Mouse (Mus musculus) left cerebral cortex, adult 8-10 months (tissue): ENCODE measurements around the gene Ski. TPM values are rescaled to one million over a fixed set of nuclear protein-coding genes. Genes with fewer than 3 reads are reported as not detected.
A peak's percentile ranks its signal among the peaks of the same experiment; 100 is the strongest.

Experiments
- DNase-seq, 2 experiments: peaks; one replicate each; pipeline ENCODE4 v3.0.0; 2022; ENCODE audit warnings: low spot score in 2 of 2
- total RNA-seq, 4 experiments: library from RNA; stranded (reverse); gene quantifications; 2 replicates each; pipeline ENCODE4 v1.2.4; 2022

The Ski gene
- total RNA-seq, 4 experiments from 2014 or later = 118 to 126 (median 121) TPM

DNA sequence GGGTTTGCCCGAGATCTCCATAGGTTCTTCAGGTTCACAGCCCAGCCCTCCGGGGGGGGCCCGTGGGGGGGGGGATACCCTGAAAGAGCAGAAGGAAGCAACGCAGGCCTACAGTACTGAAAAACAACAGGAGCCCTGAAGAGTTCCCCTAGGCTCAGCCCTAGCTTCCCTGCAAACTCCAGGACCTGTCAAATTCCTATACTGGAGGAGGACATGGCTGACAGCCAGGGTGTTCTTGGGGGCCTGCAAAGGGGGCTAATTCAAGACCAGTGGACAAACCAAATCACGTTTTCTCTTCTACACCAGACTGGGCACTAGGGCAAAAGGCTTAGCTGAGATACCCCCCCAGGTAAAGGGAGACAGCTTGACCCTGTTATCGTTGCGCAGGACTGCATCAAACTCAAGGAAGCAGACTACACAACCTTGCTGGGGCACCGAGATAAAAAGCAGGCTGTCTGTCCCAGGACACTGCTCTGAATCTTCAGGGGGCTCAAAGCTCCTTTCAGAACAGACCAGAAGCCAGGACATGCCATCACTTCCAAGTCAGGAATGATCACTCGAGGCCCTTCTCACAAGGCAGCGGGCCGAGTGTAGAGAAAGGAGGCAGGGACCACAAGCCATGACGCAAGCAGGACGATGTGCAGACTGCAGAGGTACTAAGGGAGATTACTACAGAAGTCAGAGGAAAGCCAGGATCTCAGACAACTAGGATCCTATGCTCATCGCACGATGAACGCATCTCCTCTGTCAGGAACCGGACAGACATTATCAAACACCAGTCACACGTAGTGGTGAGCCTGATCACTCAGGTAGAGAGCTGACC lies 37.9 kb downstream of the Ski start:
- no peak for DNase-seq

DNA sequence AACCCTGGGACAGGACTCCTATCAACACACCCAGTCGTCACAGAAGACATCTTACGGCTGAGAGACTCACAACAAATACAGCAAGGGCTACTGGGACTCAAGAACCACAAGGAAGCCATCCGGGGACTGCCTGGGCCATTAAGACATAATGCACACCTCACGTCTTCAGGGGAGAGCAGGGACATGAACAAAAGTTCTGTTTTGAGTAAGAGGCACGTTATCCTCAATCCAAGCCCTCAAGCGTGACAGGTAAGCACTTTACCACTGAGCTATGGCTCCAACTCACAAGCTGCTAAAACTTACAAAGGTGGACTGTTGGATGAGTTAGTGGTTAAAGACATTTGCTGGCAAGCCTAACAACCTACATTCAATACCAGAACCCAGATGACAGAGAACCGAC lies 39.2 kb downstream of the Ski start:
- no peak for DNase-seq

DNA sequence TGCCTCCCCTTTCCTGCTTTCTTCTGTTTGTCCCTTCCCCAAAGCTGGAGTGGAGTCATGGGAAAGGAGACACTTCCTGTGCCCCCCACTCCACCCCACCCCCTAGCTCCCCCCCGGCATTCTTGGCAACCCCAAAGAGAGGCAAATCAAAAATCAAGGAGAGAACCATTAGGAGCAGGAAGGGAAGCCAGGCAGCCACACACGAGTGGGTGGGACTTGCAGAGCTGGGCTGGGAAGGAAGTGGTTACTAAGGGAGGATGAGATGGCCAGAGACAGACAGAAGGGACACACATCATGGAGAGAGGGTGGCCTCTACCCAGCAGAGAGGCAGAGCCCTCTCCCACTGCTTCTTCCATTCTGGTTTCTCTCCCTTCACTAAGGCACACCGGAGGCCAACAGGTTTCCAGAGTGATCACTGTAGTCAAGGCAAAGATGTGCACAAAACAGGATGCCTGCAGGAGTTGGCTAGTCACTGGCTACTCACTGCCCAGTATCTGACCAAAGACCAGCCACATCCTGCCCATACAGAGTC lies 43.3 kb downstream of the Ski start:
- no peak for DNase-seq

DNA sequence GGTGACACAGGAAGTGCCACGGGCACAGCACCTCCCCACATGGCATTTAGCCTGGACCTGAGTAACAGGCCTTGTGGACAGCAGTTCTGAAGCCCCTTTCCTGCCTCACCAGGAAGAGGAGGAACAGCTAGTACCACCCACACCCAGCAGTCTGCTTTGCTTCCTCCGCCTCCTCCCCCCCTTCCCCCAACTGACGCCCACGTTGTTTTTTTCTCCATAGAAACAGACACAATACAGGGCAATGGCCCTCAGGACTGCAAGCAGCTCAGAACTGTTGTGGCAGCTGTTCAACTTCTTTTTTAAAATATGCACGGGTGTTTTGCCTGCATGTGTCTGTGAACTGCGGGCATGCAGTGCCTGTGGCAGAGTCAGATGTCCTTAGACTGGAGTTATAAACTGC lies 44.1 kb downstream of the Ski start:
- no peak for DNase-seq

DNA sequence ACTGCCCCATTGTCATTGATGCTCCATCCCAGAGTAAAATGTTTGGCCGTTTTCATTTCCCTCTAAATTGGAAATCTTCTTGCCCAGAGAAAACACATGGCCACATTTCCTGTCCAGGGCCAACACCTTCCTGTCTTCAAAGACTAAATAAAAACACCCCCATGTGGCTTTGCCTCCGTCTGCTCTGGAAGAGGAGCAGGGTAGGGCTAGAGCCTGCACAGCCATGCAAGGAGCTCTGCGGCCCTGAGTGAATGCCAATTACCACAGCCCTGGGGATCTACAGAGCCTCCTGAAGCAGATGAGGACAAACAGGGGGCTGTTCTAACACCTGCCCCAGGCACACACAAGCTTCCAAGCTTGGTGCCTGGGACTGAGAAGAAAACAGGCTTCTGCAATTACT lies 46.2 kb downstream of the Ski start:
- DNase-seq = no peak

DNA sequence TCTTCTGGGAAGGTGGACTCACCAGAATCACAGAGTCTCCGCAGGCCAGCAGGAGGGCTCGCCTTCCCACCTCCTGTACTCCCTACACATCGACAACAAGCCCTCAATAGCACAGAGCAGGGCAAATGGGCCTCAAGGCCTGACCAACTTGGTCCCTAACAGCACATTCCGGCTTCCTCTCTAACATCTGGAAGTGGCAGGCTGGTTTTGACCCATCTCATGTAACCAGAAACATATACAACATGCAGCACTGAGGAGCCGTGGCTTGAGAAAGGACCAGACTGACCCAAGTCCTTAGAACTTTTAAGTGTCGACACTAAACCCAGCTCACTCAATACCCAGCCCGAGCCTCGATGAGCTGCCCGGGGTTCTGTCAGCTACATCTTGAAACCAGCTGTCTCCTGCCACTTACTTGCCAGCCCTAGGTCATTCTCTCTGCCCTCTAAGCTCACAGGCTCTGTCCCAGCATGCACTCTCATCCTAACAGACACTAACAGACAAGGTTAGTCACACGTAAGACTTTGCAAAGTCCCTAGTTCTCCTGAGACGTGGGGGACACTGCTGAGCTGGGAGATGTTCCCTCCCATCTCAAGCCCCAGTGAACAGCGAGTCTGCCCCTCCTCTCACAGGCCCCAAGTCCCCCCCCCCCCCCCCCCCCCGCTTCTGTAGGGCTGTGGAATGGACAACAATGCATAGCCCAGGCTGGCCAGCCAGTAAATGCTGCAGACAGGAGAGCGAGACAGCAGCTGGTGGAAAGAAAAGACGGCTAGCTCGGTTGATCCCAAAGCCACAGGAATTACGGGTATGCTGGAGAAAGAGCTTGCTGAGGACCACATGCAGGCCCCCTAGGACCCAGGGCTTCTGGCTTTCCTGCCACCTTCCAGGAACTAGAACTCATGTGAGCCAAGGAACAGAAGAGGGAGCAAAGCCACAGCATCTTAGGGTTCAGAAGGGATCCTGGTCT lies 48.3 kb downstream of the Ski start:
- DNase-seq = no peak

DNA sequence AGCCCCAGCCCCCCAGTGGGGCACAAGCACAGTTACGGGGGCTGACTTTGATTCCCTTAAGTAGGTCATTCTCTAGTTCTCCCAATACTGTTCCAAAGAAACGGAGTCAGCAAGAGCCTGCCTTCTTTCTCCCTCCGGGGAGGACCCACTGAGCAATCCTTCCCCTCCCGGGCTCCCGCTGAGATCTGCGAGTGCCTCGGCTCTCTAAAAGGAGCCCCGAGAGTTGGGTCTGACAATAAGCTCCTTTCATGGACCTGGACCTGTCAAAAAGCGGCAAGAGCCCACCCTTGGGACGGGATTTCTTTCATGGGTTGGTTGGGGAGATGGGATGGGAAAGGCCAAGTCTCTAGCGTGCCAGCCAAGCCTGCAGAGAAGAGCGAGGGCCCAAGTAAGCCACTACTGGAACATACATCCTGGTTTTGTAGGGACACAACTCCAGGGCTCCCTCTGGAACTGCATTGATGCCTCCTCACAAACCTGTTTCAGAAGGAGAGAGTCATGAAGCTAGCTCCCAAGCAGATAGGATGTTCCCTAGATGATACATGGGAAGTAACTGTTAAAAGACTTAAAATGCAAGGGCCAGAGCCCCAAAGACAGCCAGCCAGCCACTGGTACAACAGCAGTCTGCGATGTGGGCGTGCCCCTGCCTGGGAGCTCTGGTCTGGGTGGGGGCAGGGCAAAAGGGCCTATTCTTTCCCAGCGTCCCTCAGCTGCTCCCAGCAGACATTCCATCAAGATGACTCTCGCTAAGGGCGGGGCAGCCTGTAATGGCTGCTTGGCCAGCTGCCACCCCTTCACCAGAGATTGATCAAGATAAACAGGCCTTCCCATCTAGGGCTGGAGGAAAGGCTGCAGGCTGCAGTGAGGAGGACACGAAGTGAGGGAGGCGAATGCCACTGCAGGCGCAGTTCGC lies 49.2 kb downstream of the Ski start:
- peak in 1 of 2 experiments; percentile 84 for DNase-seq

DNA sequence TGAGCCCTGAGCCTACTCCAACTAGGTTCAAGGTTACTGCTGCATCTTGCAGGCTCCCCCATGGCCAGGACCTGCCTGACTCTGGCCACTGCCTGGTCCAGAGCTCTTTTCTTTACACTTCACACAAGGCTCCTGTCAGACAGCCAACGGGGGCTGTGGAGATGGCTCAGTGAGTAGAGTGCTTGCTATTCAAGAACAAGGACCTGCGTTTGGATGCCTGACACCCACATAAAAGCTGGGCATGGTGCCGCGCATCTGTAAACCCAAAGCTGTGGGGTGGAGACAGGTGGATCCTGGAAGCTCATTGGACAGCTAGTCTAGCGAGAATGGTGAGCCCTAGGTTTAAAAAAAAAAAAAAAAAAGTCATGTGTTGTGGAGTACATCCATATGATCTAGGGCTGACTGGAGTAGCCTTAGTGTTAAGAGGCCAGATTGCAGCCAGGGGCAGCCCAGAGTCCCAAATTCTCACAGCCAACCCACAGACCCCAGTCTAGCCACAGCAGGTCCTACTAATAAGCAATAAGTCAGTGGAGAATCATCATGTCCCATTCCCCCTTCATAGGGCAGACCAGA lies 50.3 kb downstream of the Ski start:
- peak in 1 of 2 experiments; percentile 79 for DNase-seq

DNA sequence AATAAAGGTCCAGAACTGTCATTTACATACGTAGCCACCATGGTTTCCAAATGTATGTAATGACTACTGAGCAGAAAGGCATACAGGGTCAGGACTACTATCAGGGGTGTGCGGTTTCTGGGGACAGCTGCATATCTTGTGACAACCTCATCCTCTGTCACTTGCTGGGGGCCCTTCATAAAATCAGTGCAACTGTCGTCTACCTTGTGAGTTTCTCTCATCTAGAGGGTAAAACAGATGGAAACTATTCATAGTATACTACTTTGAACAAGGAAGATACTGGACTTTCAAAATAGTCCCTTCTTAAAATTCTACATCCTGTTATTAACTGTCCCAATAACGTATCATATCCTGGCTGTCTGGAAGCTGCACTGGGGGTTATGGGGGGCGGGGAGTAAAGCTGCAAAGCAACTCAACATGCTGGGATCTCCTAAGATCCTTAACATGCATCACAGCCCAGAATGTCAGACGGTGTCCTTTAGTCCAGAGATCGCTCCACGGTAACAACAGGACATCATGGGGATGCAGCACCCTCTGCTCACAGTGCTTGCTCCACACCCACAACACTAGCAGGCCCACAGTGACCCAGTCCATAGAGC lies 51.7 kb downstream of the Ski start:
- DNase-seq = no peak

DNA sequence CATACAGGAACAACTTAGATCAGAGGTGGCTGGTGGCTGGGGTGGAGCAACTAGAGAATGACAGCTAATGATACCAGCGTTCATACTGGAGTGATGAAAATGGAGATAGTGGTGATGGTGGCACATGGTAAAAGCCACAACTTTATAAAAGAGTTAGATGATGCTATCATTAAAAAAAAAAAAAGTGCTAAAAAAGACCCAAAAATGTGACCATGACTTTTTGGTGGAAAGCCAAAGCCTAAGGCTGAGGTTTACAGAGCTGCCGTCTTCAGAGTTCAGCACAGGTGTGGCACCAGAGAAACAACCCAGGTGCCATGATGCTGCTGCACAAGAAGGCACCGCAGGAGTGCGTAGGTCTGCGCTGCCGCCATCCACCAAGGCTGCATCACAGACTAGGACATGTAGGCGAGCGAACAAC lies 53.5 kb downstream of the Ski start:
- no peak for DNase-seq

DNA sequence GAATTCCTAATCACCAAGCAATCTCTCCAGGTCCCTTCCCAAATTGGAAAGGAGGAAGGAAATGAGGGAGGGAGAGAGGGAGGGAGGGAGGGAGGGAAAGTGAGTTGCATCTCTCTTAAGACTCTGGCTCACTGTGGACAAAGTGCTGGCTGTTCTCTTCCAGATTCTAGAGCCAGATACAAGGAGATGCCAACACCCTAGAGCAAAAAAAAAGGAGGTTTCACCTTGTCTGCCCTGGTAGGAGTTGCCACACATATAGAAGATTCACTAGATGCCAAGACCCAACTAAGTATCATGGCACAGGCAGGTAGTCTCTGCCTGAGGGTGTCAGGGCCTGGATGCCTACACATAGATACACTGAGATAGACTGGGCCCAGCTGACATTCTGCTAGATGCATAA lies 56.5 kb downstream of the Ski start:
- no peak for DNase-seq

DNA sequence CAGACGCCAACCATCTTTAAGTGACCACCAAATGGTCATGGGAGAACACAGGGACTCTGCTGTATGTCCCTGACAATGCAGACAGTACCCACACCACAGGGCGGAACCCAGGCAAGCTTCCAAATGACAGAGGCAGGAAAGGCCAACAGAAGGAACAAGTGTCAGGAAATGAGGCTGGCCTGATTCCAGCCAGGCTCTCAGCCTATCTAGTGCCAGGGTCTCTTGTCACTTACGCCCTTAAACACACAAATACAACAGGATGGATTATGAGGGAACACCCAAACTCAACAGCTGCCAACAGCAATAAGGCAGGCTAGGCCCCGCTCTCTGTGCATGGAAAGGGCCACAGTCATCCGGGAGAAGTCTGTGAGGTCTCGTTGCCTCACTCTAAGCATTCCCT lies 57.8 kb downstream of the Ski start:
- no peak for DNase-seq

DNA sequence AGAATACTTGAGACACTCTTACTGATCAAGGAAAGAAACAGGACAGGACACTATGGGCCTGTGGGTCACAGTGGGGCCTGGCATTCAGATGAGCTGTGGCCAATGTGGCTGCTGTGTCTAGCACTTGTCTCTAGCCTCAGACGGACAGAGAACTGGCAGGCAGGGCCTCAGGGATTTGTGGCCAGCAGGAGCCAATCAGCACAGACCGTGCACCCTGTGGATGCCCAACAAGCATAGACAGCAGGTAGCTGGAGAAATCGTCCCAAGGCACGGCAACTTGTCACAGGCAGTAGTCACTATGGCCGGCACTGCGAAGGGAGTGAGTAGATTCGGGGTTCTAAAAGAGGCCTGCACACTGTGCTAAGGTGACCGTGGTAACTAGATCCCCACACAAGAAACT lies 58.7 kb downstream of the Ski start:
- no peak for DNase-seq

DNA sequence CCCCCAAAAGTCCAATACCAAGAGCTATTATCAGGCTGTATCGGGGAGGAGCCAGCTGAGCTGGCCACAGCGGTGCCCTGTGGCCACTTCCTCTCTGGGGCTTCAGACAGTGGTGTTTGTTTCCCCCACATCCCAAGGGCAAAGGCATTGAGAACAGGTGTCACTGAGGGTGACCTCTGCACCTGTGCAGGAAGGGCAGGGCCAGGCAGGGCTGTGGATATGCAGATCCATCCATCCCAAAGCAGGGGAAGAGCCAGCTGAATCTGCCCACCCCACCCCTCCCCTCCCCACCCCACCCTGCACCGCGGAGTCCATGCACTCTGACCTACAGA lies 59.1 kb downstream of the Ski start:
- no peak for DNase-seq

DNA sequence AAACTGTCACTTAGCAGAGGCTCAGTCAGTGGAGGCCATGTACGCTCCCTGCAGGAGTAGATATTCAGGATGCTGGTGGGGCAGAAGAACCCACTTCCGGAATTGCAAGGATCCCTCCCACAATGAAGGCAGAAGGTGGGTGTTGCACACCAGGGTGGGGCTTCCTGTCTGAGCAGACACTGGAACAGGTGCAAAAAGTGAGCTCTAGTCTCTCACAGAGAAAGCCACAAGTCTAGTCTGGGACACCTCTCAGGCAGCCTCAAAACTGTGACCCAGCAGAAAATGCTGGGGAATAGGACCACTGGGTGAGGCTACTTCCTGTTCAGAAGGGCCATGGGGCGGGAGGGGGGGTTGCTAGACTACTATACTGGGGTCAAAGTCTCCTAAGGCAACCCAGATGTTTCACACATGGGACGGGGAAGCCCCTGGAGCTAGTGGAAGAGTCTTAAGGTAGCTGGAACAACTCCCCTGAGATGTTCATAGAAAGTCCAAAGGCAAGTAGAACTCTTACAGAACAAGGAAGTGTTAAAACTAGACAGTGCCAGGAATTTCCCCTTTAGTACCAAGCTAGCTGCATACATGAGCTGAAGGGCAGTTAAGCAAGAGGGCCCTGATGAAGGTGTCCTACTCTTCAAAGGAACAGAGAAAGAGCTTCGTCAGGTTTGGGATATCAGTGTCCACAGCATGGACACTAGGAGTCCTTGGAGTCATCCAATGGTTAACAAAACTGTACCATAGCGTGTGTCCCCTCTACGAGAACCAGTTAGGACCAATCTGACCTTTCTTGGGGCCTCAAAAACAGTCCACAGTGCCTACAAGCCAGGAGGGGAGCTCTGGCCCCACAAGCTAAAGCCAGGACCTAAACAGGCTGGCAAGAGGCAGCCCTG lies 59.7 kb downstream of the Ski start:
- no peak for DNase-seq

DNA sequence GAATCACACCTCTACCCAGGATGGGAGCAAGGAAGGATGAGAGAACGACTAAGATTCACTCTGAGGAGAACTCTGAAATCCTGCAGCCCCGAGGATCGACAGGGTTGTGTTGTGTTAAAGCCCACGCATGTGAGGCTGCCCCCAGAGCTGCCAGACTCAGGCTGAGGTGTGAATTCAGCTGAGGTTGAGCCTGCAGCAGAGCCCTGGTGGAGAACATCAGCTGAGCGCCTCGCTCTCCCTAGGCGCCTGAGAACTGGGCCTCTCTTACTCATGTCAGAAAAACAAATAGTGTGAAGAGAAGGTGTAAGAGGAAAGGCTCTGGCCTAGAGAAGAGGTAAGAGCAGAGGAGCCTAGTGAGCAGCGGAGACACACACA lies 63.9 kb downstream of the Ski start:
- DNase-seq = no peak

DNA sequence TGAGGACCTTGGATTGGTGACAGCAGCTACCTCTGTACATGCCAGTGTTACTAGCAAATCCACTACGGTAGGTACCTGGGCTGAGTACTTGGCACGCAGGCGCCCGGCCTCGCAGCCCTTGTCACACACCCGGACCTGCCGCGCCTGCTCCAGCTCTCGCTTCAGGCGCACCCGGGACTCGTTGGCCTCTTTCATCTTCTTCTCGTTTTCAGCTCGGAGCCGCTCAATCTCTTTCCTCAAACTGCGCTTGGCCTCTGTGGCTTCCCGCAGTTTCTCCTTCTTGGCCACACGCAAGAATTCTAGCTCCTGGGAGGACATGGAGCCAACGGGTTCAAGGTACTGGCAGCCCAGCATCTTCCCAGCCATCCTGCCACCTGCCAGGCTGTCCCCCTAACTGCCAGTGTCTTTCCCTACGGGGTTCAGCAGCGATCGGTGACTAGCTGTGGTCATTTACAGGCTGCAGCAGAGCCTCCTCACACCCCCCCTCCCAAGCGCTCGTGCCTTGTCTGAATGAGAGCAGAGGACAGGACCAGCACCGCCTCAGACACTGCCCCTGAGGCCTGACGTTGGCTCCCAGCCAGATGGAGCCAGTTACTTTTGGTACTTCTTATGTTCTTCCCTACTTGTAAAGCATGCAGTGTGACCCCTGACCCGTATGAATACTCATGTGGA lies 64.4 kb downstream of the Ski start:
- DNase-seq = no peak

DNA sequence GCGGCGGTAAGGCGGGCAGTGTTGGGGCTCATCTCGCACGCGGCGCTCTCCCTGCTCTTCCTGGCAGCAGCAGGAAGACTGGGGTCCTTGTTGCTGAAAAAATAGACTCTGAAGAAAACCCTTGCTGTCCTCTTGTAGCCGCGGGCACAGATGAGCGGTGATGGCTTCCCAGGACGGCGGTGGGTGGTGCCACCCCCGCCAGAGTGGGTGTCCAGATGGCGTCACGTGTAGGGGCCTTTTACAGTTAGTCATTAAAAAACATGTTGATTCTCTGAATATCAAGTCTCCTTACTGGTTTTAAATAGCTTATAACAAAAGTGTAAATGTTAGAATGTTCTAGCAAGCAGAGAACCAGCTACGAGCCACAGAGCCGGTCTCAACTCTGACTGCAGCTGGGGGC lies 65.7 kb downstream of the Ski start:
- no peak for DNase-seq

DNA sequence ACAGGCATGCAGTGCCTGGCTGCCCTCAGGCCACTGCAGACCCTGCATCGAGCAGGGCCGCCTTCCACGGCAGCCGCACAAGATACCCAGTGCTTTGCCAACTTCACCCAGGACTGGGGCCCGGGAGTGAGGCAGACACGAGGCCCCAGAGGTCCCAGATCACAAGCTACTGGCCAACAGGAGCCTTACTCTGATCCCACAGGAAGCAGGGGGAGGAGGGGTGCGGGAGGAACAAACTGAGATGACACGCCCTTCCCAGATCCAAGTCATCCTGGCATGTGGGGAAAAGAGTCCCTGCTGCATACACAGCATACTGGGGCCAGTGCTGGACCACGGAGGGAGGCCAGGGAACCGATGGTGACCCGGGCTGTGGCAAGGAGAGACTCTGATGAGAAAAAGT lies 67.4 kb downstream of the Ski start:
- no peak for DNase-seq
